Mouse (Mus musculus): ENCODE measurements around the gene Slmap. TPM values are rescaled to one million over a fixed set of nuclear protein-coding genes. Genes with fewer than 3 reads are reported as not detected.
"Not testable (repeated sequence)": the region's sequence is repeated elsewhere in the genome, so short reads cannot be mapped to it uniquely, and the experiment has no call there.

The Slmap gene
- polyA plus RNA-seq, 1 experiment from 2014 or later, result 98.1 TPM

GRCm38 (mm10) chr14:26436304-26436703 is 98.4 kb downstream of the Slmap start:
- ATAC-seq (ENCODE audit: extremely low read depth, insufficient number of reproducible peaks, low FRiP score, low TSS enrichment), result no peak
- H3K4me1 ChIP-seq, result peaks cover 32% of the 10 kb centered on the region
- no peaks in the 10 kb centered on the region for H3K27me3 ChIP-seq (replicated peaks)
- peaks cover 62% of the 10 kb centered on the region for H3K36me3 ChIP-seq
- no peak overlapping the region for H3K27ac ChIP-seq (replicated peaks)
- H3K4me2 ChIP-seq, result no peak overlapping the region
- no peaks in the 10 kb centered on the region for H3K9me3 ChIP-seq
- no peak overlapping the region for H3K9ac ChIP-seq
- H3K4me3 ChIP-seq, result no peak overlapping the region

- no peak for ATAC-seq (ENCODE audit: extremely low read depth, insufficient number of reproducible peaks, low FRiP score, low TSS enrichment)
- Histone ChIP-seq H3K9me3 (no peaks in the 10 kb centered on the region), H3K9ac (no peak overlapping the region), H3K27me3 (replicated peaks) (no peaks in the 10 kb centered on the region), H3K4me2 (no peak overlapping the region), H3K4me3 (no peak overlapping the region), H3K27ac (replicated peaks) (no peak overlapping the region), H3K4me1 (peaks cover 4% of the 10 kb centered on the region; the same call in 1 of the 2 replicates), H3K36me3 (peaks cover 72% of the 10 kb centered on the region)
- 83% methylated on average over 2 of the region's 2 CpGs for WGBS
These were observed 102.4 kb downstream of the Slmap start for GRCm38 (mm10) chr14:26432320-26432719.

- H3K36me3 ChIP-seq, result peaks cover 72% of the 10 kb centered on the region
- H3K9me3 ChIP-seq, result no peaks in the 10 kb centered on the region
- no peaks in the 10 kb centered on the region for H3K27me3 ChIP-seq (replicated peaks)
- no peak overlapping the region for H3K27ac ChIP-seq (replicated peaks)
- no peak overlapping the region for H3K9ac ChIP-seq
- WGBS, result 81% methylated on average over 2 of the region's 2 CpGs
- H3K4me2 ChIP-seq, result no peak overlapping the region
- ATAC-seq (ENCODE audit: extremely low read depth, insufficient number of reproducible peaks, low FRiP score, low TSS enrichment), result no peak
- H3K4me3 ChIP-seq, result no peak overlapping the region
- 0 out of 2 replicates have a peak, but pooled peaks cover under 1% of the 10 kb centered on the region for H3K4me1 ChIP-seq
These were observed 102.8 kb downstream of the Slmap start for GRCm38 (mm10) chr14:26431919-26432318.

- Histone ChIP-seq H3K9ac (no peak overlapping the region), H3K4me2 (no peak overlapping the region), H3K9me3 (no peaks in the 10 kb centered on the region), H3K36me3 (peaks cover 96% of the 10 kb centered on the region), H3K27ac (replicated peaks) (no peak overlapping the region), H3K4me1 (no peaks in the 10 kb centered on the region), H3K27me3 (replicated peaks) (no peaks in the 10 kb centered on the region), H3K4me3 (no peak overlapping the region)
- ATAC-seq (ENCODE audit: extremely low read depth, insufficient number of reproducible peaks, low FRiP score, low TSS enrichment), result no peak
- 60% methylated on average over 2 of the region's 2 CpGs for WGBS
These were observed 114.5 kb downstream of the Slmap start for GRCm38 (mm10) chr14:26420231-26420630.

GRCm38 (mm10) chr14:26417956-26418355 is 116.8 kb downstream of the Slmap start:
- no peak overlapping the region for H3K4me2 ChIP-seq
- H3K36me3 ChIP-seq, result peaks cover 88% of the 10 kb centered on the region
- 77% methylated on average over 5 of the region's 5 CpGs for WGBS
- no peaks in the 10 kb centered on the region for H3K4me1 ChIP-seq
- no peak overlapping the region for H3K4me3 ChIP-seq
- no peaks in the 10 kb centered on the region for H3K27me3 ChIP-seq (replicated peaks)
- H3K9me3 ChIP-seq, result no peaks in the 10 kb centered on the region
- H3K27ac ChIP-seq (replicated peaks), result no peak overlapping the region
- ATAC-seq (ENCODE audit: extremely low read depth, insufficient number of reproducible peaks, low FRiP score, low TSS enrichment), result no peak
- H3K9ac ChIP-seq, result no peak overlapping the region

- Histone ChIP-seq H3K27me3 (replicated peaks) (no peaks in the 10 kb centered on the region), H3K27ac (replicated peaks) (no peak overlapping the region), H3K36me3 (peaks cover 87% of the 10 kb centered on the region), H3K9me3 (no peaks in the 10 kb centered on the region), H3K4me2 (no peak overlapping the region), H3K4me3 (no peak overlapping the region), H3K4me1 (no peaks in the 10 kb centered on the region), H3K9ac (no peak overlapping the region)
- 68% methylated on average over 4 of the region's 4 CpGs for WGBS
- ATAC-seq (ENCODE audit: extremely low read depth, insufficient number of reproducible peaks, low FRiP score, low TSS enrichment), result no peak
These were observed 117.6 kb downstream of the Slmap start for GRCm38 (mm10) chr14:26417088-26417487.

GRCm38 (mm10) chr14:26413581-26413980 is 121.2 kb downstream of the Slmap start:
- Histone ChIP-seq H3K9me3 (no peaks in the 10 kb centered on the region), H3K4me2 (no peak overlapping the region), H3K4me3 (no peak overlapping the region), H3K36me3 (peaks cover 81% of the 10 kb centered on the region), H3K9ac (no peak overlapping the region), H3K4me1 (no peaks in the 10 kb centered on the region), H3K27me3 (replicated peaks) (no peaks in the 10 kb centered on the region), H3K27ac (replicated peaks) (no peak overlapping the region)
- no peak for ATAC-seq (ENCODE audit: extremely low read depth, insufficient number of reproducible peaks, low FRiP score, low TSS enrichment)
- WGBS, result 91% methylated on average over 1 of the region's 1 CpGs

GRCm38 (mm10) chr14:26406746-26407145 is 128.0 kb downstream of the Slmap start:
- Histone ChIP-seq H3K4me2 (no peak overlapping the region), H3K9ac (no peak overlapping the region), H3K9me3 (no peaks in the 10 kb centered on the region), H3K27ac (replicated peaks) (no peak overlapping the region), H3K4me3 (no peak overlapping the region), H3K4me1 (no peaks in the 10 kb centered on the region), H3K27me3 (replicated peaks) (no peaks in the 10 kb centered on the region), H3K36me3 (peaks cover 50% of the 10 kb centered on the region)
- ATAC-seq (ENCODE audit: extremely low read depth, insufficient number of reproducible peaks, low FRiP score, low TSS enrichment), result no peak
- 84% methylated on average over 7 of the region's 7 CpGs for WGBS

- no peaks in the 10 kb centered on the region for H3K4me1 ChIP-seq
- peaks cover 42% of the 10 kb centered on the region for H3K36me3 ChIP-seq
- H3K27ac ChIP-seq (replicated peaks), result no peak overlapping the region
- H3K4me2 ChIP-seq, result no peak overlapping the region
- H3K9ac ChIP-seq, result no peak overlapping the region
- no peak for ATAC-seq (ENCODE audit: extremely low read depth, insufficient number of reproducible peaks, low FRiP score, low TSS enrichment)
- no peak overlapping the region for H3K4me3 ChIP-seq
- no peaks in the 10 kb centered on the region for H3K27me3 ChIP-seq (replicated peaks)
- WGBS, result 86% methylated on average over 7 of the region's 7 CpGs
- H3K9me3 ChIP-seq, result peaks cover 13% of the 10 kb centered on the region
These were observed 136.1 kb downstream of the Slmap start for GRCm38 (mm10) chr14:26398508-26399160.

- Histone ChIP-seq H3K4me3 (no peak overlapping the region), H3K27me3 (replicated peaks) (no peaks in the 10 kb centered on the region), H3K36me3 (peaks cover 19% of the 10 kb centered on the region), H3K9me3 (peaks cover 9% of the 10 kb centered on the region), H3K4me2 (no peak overlapping the region), H3K9ac (no peak overlapping the region), H3K4me1 (no peaks in the 10 kb centered on the region), H3K27ac (replicated peaks) (no peak overlapping the region)
- 82% methylated on average over 13 of the region's 13 CpGs for WGBS
- no peak for ATAC-seq (ENCODE audit: extremely low read depth, insufficient number of reproducible peaks, low FRiP score, low TSS enrichment)
These were observed 142.9 kb downstream of the Slmap start for GRCm38 (mm10) chr14:26391866-26392265.

GRCm38 (mm10) chr14:26388961-26389360 is 145.8 kb downstream of the Slmap start:
- WGBS, result 81% methylated on average over 2 of the region's 2 CpGs
- not testable (repeated sequence) for H3K9ac ChIP-seq; ATAC-seq (ENCODE audit: extremely low read depth, insufficient number of reproducible peaks, low FRiP score, low TSS enrichment); H3K36me3 ChIP-seq; H3K4me3 ChIP-seq; H3K4me2 ChIP-seq; H3K9me3 ChIP-seq; H3K27ac ChIP-seq (replicated peaks); H3K27me3 ChIP-seq (replicated peaks); H3K4me1 ChIP-seq

- H3K4me2 ChIP-seq; H3K4me3 ChIP-seq; H3K27me3 ChIP-seq (replicated peaks); H3K9ac ChIP-seq; H3K36me3 ChIP-seq; H3K27ac ChIP-seq (replicated peaks); H3K9me3 ChIP-seq; H3K4me1 ChIP-seq; ATAC-seq (ENCODE audit: extremely low read depth, insufficient number of reproducible peaks, low FRiP score, low TSS enrichment): not testable (repeated sequence)
- WGBS, result 66% methylated on average over 5 of the region's 5 CpGs
These were observed 147.7 kb downstream of the Slmap start for GRCm38 (mm10) chr14:26386999-26387398.

Data from heart, embryonic 13.5 days (tissue).